Mouse (Mus musculus): ENCODE results near the gene Tbc1d32. TPM values are rescaled to one million over a fixed set of nuclear protein-coding genes. Genes with fewer than 3 reads are reported as not detected.

Tbc1d32 gene
- polyA plus RNA-seq, 1 experiment from 2014 or later = 4.7 TPM

Other genes with a start within 250 kb of the Tbc1d32 start
- 5.7 and 6.1 TPM in 2 replicates for gene Msl3l2, start 121.8 kb downstream of the Tbc1d32 start, polyA plus RNA-seq (2016; fragmentation: Nextera tagmentation; extraction: Ambion mirVana)
- gene Gja1, start 148.6 kb upstream of the Tbc1d32 start, polyA plus RNA-seq (2016; fragmentation: Nextera tagmentation; extraction: Ambion mirVana) = 187 and 200 TPM in 2 replicates